Mouse (Mus musculus): ENCODE results near the gene Plcz1. TPM values are rescaled to one million over a fixed set of nuclear protein-coding genes. Genes with fewer than 3 reads are reported as not detected.

Gene Plcz1
- total RNA-seq (2021) = not detected
- polyA plus RNA-seq (2012; rRNA removed) = 0.06 TPM in 1 of 2 replicates, not detected in the other
- long read RNA-seq = 0 reads

GRCm38 (mm10) chr6:140041357-140041756 is at the start of gene Plcz1:
TSS of gene Plcz1 (minus strand) at chr6:140041457.
- intact Hi-C loops (cut with DNase I) = no loop called here
- WGBS = 75% methylated on average over 5 of the region's 5 CpGs
- H3K27me3 ChIP-seq (ENCODE audit: control insufficient read depth, insufficient read depth, low read length) = no peaks in the 10 kb centered on the region

DNA sequence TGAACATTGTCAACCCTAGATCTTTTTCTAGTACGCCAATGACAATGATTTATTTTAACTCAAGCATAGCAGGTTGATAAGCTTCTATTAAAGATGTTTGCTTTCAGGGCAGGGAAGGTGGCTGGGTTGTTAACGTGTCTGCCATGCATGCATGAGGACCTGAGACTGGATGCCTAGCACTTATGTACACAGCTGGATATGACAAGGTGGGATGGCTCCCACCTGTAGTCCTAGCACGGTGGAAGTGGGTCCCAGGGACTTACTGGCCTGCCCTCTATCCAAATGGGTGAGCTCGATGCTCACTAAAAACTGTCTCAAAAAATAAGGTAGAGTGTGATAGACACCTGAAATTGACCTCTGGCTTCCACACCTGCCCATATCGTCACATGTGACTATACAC is 48.6 kb upstream of the Plcz1 start:
- H3K27ac ChIP-seq = no peak overlapping the region
- 89% methylated on average over 5 of the region's 5 CpGs for WGBS
- H3K79me2 ChIP-seq (replicated peaks; ENCODE audit: control insufficient read depth, insufficient read depth, low read length) = no peaks in the 10 kb centered on the region
- TF ChIP-seq CTCF (IDR thresholded peaks at IDR 0.05) (no peak), POLR2A (IDR thresholded peaks at IDR 0.05; ENCODE audit: insufficient read depth, low read depth, low read length) (no peak), EP300 (IDR thresholded peaks at IDR 0.05; ENCODE audit: insufficient read depth, low read depth, low read length) (no peak)
- DNase-seq = no peak
- no peaks in the 10 kb centered on the region for H3K4me1 ChIP-seq (ENCODE audit: control insufficient read depth, insufficient read depth, low read length)
- H3K4me3 ChIP-seq = no peak overlapping the region
- no peaks in the 10 kb centered on the region for H3K36me3 ChIP-seq (ENCODE audit: control insufficient read depth, insufficient read depth, low read length)
- H3K9ac ChIP-seq (ENCODE audit: low read depth, low read length) = no peak overlapping the region
- intact Hi-C loops (cut with DNase I) = no loop called here
- no peaks in the 10 kb centered on the region for H3K27me3 ChIP-seq (ENCODE audit: control insufficient read depth, insufficient read depth, low read length)

More at GRCm38 (mm10) chr6:140041357-140041756, at the start of gene Plcz1:
- Histone ChIP-seq H3K27ac (no peak within 1 kb of the TSS), H3K36me3 (ENCODE audit: control insufficient read depth, insufficient read depth, low read length) (no peaks in the 10 kb centered on the region), H3K4me3 (no peak within 1 kb of the TSS), H3K79me2 (replicated peaks; ENCODE audit: control insufficient read depth, insufficient read depth, low read length) (no peaks in the 10 kb centered on the region), H3K9ac (ENCODE audit: low read depth, low read length) (no peak within 1 kb of the TSS), H3K4me1 (ENCODE audit: control insufficient read depth, insufficient read depth, low read length) (no peaks in the 10 kb centered on the region)
- no peak for DNase-seq
- TF ChIP-seq EP300 (IDR thresholded peaks at IDR 0.05; ENCODE audit: insufficient read depth, low read depth, low read length) = no peak
- no peak for TF ChIP-seq CTCF (IDR thresholded peaks at IDR 0.05)
- no peak for TF ChIP-seq POLR2A (IDR thresholded peaks at IDR 0.05; ENCODE audit: insufficient read depth, low read depth, low read length)

DNA sequence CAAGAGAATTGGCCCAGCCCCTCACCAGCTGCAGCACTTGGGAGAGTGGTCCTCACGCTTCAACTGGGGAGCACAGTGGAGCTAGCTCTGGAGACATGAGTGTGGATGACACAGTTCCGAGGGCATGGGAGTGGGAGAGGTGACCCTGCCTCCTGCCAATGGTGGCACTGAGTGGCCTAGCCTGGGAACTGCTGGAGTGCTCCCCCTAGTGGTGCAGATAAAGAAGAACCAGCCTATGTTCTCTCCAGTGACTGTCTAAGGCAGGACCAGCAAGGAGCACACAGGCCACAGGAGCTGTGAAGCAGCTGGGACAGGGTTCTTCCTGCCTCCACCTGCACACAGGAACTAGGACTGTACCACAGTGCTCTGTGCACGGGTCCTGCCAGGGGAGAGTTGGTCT is 40.5 kb upstream of the Plcz1 start:
- no peaks in the 10 kb centered on the region for H3K79me2 ChIP-seq (replicated peaks; ENCODE audit: control insufficient read depth, insufficient read depth, low read length)
- no peak for TF ChIP-seq EP300 (IDR thresholded peaks at IDR 0.05; ENCODE audit: insufficient read depth, low read depth, low read length)
- TF ChIP-seq CTCF (IDR thresholded peaks at IDR 0.05) = peak; percentile 44
- TF ChIP-seq POLR2A (IDR thresholded peaks at IDR 0.05; ENCODE audit: insufficient read depth, low read depth, low read length) = no peak
- H3K27me3 ChIP-seq (ENCODE audit: control insufficient read depth, insufficient read depth, low read length) = no peaks in the 10 kb centered on the region
- 79% methylated on average over 3 of the region's 3 CpGs for WGBS
- no peak overlapping the region for H3K4me3 ChIP-seq
- intact Hi-C loops (cut with DNase I) = no loop called here
- H3K36me3 ChIP-seq (ENCODE audit: control insufficient read depth, insufficient read depth, low read length) = no peaks in the 10 kb centered on the region
- no peak overlapping the region for H3K9ac ChIP-seq (ENCODE audit: low read depth, low read length)
- H3K27ac ChIP-seq = no peak overlapping the region
- DNase-seq = no peak
- no peaks in the 10 kb centered on the region; the same call in 1 of the 2 replicates for H3K4me1 ChIP-seq (ENCODE audit: control insufficient read depth, insufficient read depth, low read length)

DNA sequence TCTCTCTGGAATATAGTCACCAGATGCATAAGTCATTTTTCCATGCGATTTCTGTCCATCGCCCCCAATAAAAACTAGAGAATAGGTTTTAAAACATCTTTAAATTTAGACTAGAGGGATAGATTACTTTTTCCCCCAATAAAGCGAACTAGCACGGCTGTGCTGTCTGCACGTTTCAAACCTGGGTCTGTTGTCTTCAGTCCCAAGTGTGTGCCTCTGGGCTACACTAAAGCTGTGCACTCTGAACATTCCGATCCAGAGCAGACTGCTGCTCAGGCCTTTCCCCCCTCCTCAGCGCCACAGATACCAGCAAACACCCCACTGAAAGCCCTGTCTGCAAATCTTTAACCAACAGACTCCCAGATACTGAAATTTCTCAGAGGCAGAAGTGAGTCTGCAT is 39.7 kb upstream of the Plcz1 start:
- H3K4me3 ChIP-seq = no peak overlapping the region
- intact Hi-C loops (cut with DNase I) = no loop called here
- 72% methylated on average over 7 of the region's 7 CpGs for WGBS
- no peaks in the 10 kb centered on the region for H3K27me3 ChIP-seq (ENCODE audit: control insufficient read depth, insufficient read depth, low read length)
- H3K27ac ChIP-seq = no peak overlapping the region
- H3K9ac ChIP-seq (ENCODE audit: low read depth, low read length) = no peak overlapping the region
- H3K36me3 ChIP-seq (ENCODE audit: control insufficient read depth, insufficient read depth, low read length) = no peaks in the 10 kb centered on the region
- H3K4me1 ChIP-seq (ENCODE audit: control insufficient read depth, insufficient read depth, low read length) = no peaks in the 10 kb centered on the region; the same call in 1 of the 2 replicates
- TF ChIP-seq POLR2A (IDR thresholded peaks at IDR 0.05; ENCODE audit: insufficient read depth, low read depth, low read length) = no peak
- no peak for TF ChIP-seq EP300 (IDR thresholded peaks at IDR 0.05; ENCODE audit: insufficient read depth, low read depth, low read length)
- TF ChIP-seq CTCF (IDR thresholded peaks at IDR 0.05) = no peak
- H3K79me2 ChIP-seq (replicated peaks; ENCODE audit: control insufficient read depth, insufficient read depth, low read length) = no peaks in the 10 kb centered on the region
- DNase-seq = no peak

- TF ChIP-seq EP300 (IDR thresholded peaks at IDR 0.05; ENCODE audit: insufficient read depth, low read depth, low read length) (no peak), CTCF (IDR thresholded peaks at IDR 0.05) (no peak), POLR2A (IDR thresholded peaks at IDR 0.05; ENCODE audit: insufficient read depth, low read depth, low read length) (no peak)
- 86% methylated on average over 8 of the region's 8 CpGs for WGBS
- no peaks in the 10 kb centered on the region for H3K27me3 ChIP-seq (ENCODE audit: control insufficient read depth, insufficient read depth, low read length)
- H3K4me1 ChIP-seq (ENCODE audit: control insufficient read depth, insufficient read depth, low read length) = no peaks in the 10 kb centered on the region
- no peak for DNase-seq
- no peak overlapping the region for H3K27ac ChIP-seq
- intact Hi-C loops (cut with DNase I) = no loop called here
- H3K9ac ChIP-seq (ENCODE audit: low read depth, low read length) = no peak overlapping the region
- no peak overlapping the region for H3K4me3 ChIP-seq
- no peaks in the 10 kb centered on the region for H3K36me3 ChIP-seq (ENCODE audit: control insufficient read depth, insufficient read depth, low read length)
- H3K79me2 ChIP-seq (replicated peaks; ENCODE audit: control insufficient read depth, insufficient read depth, low read length) = no peaks in the 10 kb centered on the region
These were observed 27.9 kb upstream of the Plcz1 start for GRCm38 (mm10) chr6:140069177-140069576.

- no peaks in the 10 kb centered on the region for H3K4me1 ChIP-seq (ENCODE audit: control insufficient read depth, insufficient read depth, low read length)
- intact Hi-C loops (cut with DNase I) = no loop called here
These were observed 13.1 kb upstream of the Plcz1 start for GRCm38 (mm10) chr6:140054271-140054928.

More at GRCm38 (mm10) chr6:140054271-140054928, 13.1 kb upstream of the Plcz1 start:
- WGBS = 77% methylated on average over 5 of the region's 5 CpGs
- no peak overlapping the region for H3K27ac ChIP-seq
- DNase-seq = no peak
- no peaks in the 10 kb centered on the region for H3K79me2 ChIP-seq (replicated peaks; ENCODE audit: control insufficient read depth, insufficient read depth, low read length)
- H3K4me3 ChIP-seq = no peak overlapping the region
- no peak for TF ChIP-seq CTCF (IDR thresholded peaks at IDR 0.05)
- no peak for TF ChIP-seq EP300 (IDR thresholded peaks at IDR 0.05; ENCODE audit: insufficient read depth, low read depth, low read length)
- TF ChIP-seq POLR2A (IDR thresholded peaks at IDR 0.05; ENCODE audit: insufficient read depth, low read depth, low read length) = no peak
- no peaks in the 10 kb centered on the region for H3K27me3 ChIP-seq (ENCODE audit: control insufficient read depth, insufficient read depth, low read length)
- H3K36me3 ChIP-seq (ENCODE audit: control insufficient read depth, insufficient read depth, low read length) = no peaks in the 10 kb centered on the region
- no peak overlapping the region for H3K9ac ChIP-seq (ENCODE audit: low read depth, low read length)

Measured in heart, adult 2 months (tissue).